Mouse (Mus musculus) midbrain, embryonic 11.5 days (tissue): ENCODE data around the gene Nol11. TPM values are rescaled to one million over a fixed set of nuclear protein-coding genes. Genes with fewer than 3 reads are reported as not detected.

Experiments used
- polyA plus RNA-seq: library from polyadenylated mRNA; unstranded; fragments of >200 nt; fragmentation: Nextera tagmentation; extraction: Ambion mirVana; gene quantifications from 2 replicates; pipeline ENCODE4 v1.2.1, GENCODE M21; 2014

Gene Nol11
- polyA plus RNA-seq, 1 experiment from 2014 or later = 68.3 TPM

Other genes with a start within 250 kb of the Nol11 start
- gene Kpna2, start 189.8 kb downstream of the Nol11 start, polyA plus RNA-seq = 740 and 767 TPM in 2 replicates
- gene 1810010H24Rik, start 163.7 kb downstream of the Nol11 start, polyA plus RNA-seq = 3.6 and 4.1 TPM in 2 replicates
- gene Bptf, start 57.3 kb downstream of the Nol11 start, polyA plus RNA-seq = 38.5 and 41.8 TPM in 2 replicates